Mouse (Mus musculus): ENCODE measurements around the gene Chd3. TPM values are rescaled to one million over a fixed set of nuclear protein-coding genes. Genes with fewer than 3 reads are reported as not detected.
A peak's percentile ranks its signal among the peaks of the same experiment; 100 is the strongest.

Chd3 gene
- total RNA-seq (2017) = 152 and 159 TPM in 2 replicates

DNA sequence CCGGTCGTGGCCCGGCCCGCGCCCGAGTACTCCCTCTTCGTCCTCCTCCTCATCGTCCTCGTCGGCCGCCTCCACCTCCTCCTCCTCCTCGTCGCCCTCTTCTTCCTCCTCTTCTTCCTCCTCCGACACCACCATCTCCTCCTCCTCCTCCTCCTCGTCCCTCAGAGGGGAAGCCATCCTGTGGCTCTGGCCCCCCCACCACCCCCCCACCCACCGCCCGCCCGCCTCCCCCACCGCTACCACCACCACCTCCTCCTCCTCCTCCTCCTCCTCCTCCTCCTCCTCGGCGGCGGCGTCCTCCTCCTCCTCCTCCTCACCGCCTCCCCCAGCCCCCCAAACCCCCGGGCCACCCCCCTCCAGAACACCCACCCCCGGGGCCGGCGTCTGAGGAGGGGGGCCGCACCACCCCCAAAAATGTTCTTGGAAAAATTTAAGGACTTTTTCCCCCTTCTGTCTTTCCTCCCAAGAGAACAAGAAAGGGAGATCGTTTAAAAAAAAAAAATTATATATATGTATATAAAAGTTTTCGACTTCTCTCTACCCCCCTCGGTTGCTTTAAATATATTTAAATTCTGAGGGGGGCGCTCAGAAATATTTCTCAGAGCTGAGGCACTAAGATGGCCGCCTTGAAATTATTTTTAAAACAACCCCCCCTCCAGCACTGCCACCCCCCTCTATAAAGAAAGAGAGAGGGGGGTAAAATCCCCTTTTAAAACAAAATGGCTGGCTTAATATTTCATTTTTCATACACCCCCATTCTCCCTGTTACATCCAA lies at the start of gene Chd3:
TSS of gene Chd3 (minus strand) at position 192 of the 775 bp plus-strand sequence.
- no peak for ATAC-seq (ENCODE audit: extremely low read depth, insufficient number of reproducible peaks, low FRiP score, poor library complexity, severe bottlenecking)

GRCm38 (mm10) chr11:69417449-69418384 lies 48.5 kb upstream of the Chd3 start:
- peak; percentile 30 for ATAC-seq (ENCODE audit: extremely low read depth, insufficient number of reproducible peaks, low FRiP score, poor library complexity, severe bottlenecking)

DNA sequence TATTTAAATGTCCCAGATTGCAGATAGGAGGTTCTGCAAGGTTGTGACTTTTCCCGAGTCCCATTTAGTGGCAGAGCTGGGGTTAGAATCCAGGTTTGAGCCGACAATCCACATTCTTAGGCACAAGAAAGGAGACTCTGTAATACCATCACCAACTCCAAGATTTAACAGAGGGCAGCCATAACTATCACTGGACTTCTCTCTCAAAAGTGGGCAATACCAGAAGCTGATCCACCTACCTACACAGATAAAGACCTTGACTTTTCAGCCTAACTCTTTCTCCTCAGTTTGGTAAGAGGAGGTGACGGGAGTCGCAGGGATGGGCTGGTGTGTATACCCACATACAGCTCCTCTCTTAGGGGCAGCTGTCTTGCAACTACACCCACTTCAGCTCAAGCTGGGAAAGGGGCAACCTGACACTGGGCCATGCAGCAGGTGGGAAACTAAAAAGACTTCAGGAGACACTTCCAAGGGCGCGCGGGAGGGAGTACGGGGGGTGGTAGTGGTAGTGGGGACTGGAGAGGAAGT lies 47.8 kb upstream of the Chd3 start:
- ATAC-seq (ENCODE audit: extremely low read depth, insufficient number of reproducible peaks, low FRiP score, poor library complexity, severe bottlenecking) = no peak

DNA sequence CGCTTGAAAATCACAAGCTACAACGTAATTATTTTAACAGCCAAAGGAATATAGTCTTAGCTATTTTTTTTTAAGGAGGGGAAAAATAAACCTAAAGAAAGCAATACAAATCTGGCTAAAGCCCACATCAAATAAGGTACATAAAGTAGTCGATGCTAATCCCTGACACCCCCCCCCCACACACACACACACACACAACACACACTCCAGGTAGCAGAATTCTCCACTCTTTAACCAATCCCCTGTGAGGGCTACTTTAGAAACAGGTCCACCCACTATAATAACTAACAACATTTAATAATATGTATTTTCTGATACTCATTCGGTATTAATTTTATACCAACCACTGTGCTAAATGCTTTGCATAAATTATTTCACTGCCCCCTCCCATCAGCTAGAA lies 47.3 kb upstream of the Chd3 start:
- no peak for ATAC-seq (ENCODE audit: extremely low read depth, insufficient number of reproducible peaks, low FRiP score, poor library complexity, severe bottlenecking)

DNA sequence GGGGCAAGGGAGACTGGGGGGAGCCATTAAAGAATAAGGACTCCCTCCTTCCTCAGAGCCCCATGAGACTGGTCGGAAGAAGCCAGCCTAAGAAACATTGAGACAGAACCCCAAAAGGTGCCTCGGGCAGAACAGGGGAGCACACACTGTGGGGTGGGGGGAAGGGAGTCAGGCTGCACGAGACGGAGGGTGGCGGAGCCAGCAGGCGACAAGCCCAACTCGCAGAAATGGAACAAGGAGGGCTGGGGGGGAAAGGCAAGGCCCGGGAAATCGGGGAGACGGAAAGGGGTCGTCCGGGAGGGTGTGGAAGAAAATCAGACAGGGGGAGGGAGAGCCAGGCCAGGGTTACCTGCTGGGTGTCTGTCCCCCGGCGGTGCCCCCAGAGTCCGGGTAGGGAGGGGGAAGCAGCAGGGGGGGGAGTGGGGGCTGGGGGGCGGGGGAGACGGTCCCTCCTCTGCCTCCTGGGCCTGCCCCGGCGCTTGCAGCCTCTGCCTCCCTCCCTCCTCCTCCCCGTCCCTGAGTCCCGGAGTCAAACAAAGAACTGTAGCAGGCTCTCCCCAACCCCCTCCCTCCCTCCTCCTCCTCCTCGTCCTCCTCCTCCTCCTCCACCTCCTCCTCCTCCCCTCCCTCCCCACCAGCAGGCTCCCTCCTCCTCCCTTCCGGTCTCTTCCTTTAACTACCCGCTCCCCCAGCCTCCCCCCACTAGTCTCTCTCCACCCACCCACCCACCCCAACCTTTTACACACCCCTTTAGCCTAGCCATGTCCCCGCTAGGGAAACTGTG lies 46.7 kb upstream of the Chd3 start:
- ATAC-seq (ENCODE audit: extremely low read depth, insufficient number of reproducible peaks, low FRiP score, poor library complexity, severe bottlenecking) = no peak

DNA sequence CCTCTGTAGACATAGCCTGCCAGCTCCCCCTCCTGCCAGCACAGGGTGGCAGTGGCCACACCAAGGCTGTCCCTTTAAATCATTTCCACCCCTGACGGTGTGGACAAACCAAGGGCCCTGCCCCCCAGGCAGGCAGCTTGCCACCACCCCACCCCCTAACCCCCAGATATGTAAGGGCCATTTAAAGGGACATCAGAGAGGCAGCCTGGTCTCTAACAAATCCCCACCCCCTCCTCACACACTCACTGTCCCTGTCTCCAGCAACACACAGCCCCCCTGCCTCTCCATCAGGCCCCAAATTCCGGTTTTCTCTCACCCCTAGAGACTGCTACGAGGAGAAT lies 46.1 kb upstream of the Chd3 start:
- no peak for ATAC-seq (ENCODE audit: extremely low read depth, insufficient number of reproducible peaks, low FRiP score, poor library complexity, severe bottlenecking)

- no peak for ATAC-seq (ENCODE audit: extremely low read depth, insufficient number of reproducible peaks, low FRiP score, poor library complexity, severe bottlenecking)
Observed at GRCm38 (mm10) chr11:69414421-69415326, 45.5 kb upstream of the Chd3 start.

DNA sequence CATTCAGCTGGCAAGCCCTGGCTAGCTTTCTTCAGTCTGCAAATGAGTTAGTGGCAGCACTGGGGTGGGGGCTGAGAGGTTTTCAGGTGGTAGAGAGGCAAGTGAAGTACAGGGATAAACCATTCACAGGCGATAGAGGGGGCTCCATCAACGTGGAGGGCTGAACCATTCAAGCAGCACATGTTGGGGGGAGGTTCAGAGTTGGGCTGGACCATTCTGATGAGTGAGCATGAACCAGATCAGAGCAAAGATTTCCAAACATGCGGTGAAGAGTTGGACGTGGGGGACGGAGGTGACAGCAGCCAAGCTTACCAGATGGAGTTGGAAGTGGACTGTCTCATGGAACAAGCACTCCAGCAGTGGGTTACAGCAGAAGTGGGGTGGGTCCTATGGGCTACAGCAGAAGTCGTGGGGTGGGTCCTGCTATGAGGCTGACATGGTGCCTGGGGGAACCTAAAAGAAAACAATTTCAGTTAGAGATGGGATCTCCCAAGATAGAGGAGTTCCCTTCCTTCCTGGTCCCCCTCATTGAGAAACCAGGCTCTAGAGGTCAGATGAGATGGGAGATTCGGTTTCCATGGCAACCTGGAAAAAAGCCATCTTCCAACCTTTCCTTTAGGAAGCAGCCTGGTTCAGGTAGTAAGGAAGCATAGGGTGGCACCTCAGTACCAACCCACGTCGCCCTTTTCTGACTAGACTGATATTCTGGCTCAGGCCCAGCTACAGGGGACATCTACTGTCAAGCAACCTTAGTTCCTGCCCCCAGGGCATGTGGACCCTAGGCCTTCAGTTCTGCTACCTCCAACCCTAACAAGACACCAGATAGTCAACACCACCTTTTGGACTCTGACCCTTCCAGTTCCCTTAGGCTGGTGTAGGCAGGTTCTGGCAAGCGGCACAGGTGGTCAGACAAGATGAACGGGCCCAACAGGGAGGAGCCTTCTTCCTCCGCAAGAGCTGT lies 44.3 kb upstream of the Chd3 start, which contains the start of gene Kdm6b:
TSS of gene Kdm6b (minus strand) at position 455 of the 961 bp plus-strand sequence.
- ATAC-seq (ENCODE audit: extremely low read depth, insufficient number of reproducible peaks, low FRiP score, poor library complexity, severe bottlenecking) = no peak

- ATAC-seq (ENCODE audit: extremely low read depth, insufficient number of reproducible peaks, low FRiP score, poor library complexity, severe bottlenecking) = no peak
Observed at GRCm38 (mm10) chr11:69412548-69412947, 43.3 kb upstream of the Chd3 start.

GRCm38 (mm10) chr11:69411538-69412203 lies 42.5 kb upstream of the Chd3 start:
- ATAC-seq (ENCODE audit: extremely low read depth, insufficient number of reproducible peaks, low FRiP score, poor library complexity, severe bottlenecking) = peak; percentile 4

DNA sequence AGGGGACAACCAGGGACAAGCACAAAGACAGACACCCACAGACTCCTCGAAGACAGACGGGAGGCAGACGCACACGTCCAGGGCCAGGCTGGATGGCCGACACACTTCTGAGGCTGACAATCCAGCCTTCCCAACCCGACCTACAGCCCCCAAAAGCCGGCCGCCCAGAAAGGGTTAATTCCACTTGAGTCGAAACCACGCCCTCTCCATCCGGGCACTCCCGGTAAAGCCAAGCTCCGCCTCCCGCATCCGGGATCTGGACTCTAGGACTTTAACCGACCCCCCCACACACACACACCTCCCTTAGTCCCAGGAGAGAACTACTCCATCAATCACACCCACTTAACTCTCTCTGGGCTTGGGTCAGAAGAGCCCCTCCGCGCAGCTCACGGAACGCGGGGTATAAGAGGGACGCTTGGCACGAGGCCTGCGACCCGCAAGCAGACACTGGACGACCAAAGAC lies 41.9 kb upstream of the Chd3 start:
- peak; percentile 9; the same call in 1 of the 2 replicates for ATAC-seq (ENCODE audit: extremely low read depth, insufficient number of reproducible peaks, low FRiP score, poor library complexity, severe bottlenecking)

DNA sequence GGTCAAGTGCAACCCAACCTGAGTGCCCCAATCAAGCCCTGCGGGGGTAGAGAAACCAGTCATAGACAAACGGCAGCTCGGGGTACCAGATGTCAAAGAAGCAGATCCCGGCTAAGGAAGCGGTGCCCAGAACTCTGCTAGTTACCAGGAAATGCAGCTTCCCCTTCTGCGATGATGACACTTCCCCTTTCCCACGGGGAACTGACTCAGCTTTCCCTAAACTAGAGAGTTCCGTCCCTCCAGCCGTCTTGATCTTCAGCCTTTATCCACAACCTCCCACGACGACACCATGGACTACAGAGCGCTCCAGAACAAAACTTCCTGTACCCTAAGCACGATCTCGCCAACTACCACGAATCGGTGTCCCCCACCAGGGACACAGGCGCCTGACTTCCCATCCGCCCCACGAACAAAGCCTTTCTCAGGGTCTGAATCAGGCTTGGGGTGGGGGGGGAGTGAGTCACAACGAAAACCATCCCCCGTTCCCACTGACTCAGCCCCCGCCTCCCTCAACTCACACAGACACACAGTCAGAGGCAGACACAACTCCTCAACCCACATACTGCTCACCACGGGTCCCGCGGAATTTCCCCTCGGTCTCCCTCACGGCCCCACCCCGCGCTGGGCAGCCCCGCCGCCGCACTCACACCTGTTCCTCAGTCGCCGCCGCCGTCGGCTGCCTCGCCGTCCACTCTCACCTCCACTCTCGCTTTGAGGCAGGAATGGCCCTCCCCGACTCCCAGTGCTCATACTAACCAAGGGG lies 41.3 kb upstream of the Chd3 start:
- peak; percentile 28 for ATAC-seq (ENCODE audit: extremely low read depth, insufficient number of reproducible peaks, low FRiP score, poor library complexity, severe bottlenecking)

DNA sequence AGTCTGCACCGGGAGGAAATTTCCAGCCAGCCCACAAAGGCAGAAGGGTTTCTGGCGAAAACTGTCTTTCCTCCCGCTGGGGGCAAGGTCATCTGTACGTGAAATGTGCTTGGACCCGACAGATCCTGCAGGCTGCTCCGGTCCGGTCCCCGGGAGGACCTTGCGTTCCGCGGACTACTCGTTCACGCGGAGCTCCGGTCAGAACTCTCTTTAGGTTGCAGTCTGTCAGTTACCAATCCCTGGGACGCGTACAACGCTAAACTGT lies 40.8 kb upstream of the Chd3 start:
- ATAC-seq (ENCODE audit: extremely low read depth, insufficient number of reproducible peaks, low FRiP score, poor library complexity, severe bottlenecking) = no peak

DNA sequence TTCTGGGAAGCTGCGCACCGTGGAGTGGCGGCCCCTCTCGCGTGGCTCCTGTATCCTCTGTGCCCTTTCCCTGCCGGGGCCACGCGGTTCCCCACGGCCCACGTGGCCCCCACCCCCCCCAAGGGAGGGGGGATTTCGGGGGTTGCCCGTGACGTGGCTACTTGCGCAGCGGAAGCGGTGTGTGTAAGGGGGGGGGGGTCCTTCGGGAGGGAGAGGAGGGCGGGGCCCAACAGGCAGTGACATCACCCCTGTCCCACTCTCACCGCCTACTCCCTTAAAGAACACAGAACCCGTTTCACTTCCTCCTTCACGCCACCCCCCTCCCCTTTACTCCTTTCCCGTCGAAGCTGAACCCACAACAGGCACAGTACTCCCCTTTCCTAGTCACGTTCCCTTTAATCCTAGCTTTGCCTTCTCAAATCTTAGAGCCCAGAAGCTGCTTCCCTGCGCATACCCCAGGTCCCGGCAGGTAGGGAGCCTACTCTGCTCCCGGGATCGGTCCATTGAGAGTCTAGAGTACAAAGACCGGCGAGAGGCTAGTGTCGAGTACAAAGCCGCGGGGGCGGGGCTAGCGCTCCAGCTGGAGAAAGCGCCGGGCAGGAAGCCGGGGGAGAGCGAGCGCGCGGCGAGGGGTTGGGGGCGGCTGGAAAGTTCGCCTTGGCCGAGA lies 40.3 kb upstream of the Chd3 start:
- peak; percentile 52 for ATAC-seq (ENCODE audit: extremely low read depth, insufficient number of reproducible peaks, low FRiP score, poor library complexity, severe bottlenecking)

DNA sequence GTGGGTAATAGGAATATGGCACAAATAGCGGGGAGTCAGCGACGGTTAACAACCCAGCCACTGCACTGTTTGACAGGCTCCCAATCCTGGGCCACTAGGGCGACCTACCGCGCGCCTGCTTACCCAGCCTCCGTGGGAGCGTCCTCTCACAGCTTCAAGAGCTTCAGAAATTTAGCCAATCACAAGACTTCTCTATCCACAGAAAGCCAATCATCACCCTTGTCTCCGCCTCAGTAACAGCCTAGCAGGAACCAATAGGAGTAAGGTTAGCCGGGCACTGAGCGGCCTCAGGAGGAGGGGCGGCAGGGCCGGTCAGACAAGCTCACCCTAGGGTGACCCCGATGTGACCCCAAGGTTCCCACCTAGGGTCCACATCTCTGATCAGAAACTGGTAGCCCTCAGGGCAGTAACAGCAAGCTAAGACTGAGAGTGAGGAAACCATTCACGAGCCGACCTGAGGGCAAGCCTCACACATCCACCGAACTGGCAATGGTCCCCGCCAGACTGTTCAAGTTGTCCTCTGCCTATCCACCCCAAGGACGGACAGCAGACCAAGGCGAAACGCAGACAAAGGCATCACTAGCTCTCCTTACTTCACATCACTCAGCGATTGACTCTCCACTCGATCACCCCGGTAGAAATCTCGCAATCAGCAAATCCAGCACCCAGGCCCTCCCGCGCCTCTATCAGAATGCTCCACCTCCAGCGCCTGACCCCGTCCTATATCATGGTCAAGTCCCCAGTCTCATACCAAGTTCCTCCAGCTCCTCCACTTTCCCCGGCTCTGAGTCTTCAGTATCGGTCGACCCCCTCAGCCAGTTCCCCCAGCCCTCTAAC lies 39.6 kb upstream of the Chd3 start:
- ATAC-seq (ENCODE audit: extremely low read depth, insufficient number of reproducible peaks, low FRiP score, poor library complexity, severe bottlenecking) = peak; percentile 54

Data from neutrophil, adult 5-6 weeks (primary cell).